In the genomic region with DNA sequence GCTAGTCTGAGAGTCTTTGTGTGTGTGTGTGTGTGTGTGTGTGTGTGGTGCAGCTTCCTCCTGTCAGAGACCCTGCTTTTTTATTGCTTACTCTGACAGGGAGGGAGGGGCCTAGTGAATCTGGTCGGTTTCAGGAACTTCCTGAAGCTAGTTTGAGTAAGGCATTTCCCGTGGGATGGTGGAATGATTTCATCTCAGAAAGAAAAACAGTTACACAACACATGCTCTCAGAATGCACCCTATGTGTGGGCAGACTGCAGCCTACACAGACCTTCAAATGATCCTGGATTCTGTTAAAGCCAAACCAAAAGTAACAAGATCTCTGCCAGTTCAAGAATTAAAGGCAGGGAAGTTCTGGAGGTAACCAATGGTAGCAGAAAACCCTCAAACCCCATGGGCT, we compare ENCODE assay signal across 22 mouse cellular contexts. TPM values are rescaled to one million over a fixed set of nuclear protein-coding genes. Genes with fewer than 3 reads are reported as not detected.
A peak's percentile ranks its signal among the peaks of the same experiment; 100 is the strongest.
DNase-seq lines count a peak whose midpoint lies in the region; TF ChIP-seq lines count a peak whose summit lies in the region.
"Had no signal": no experiment of that assay in that cellular context is flagged by ENCODE, and none has a peak within 500 bp of the region (broad histone marks: within the 10 kb centered on the region; RNA-seq: fewer than 3 reads in every experiment).

No protein-coding gene starts in this region.

- TF ChIP-seq POLR2A in small intestine, adult 2 months (IDR thresholded peaks at IDR 0.05; ENCODE audit: low read depth, low read length) = no peak

- peaks cover 15% of the 10 kb centered on the region; the same call in 1 of the 2 replicates for H3K4me1 ChIP-seq in small intestine, adult 2 months (ENCODE audit: control insufficient read depth, insufficient read depth, insufficient read length, low read length)
- H3K4me1 ChIP-seq: embryonic facial prominence, embryonic 15.5 days; forebrain, embryonic 15.5 days; heart, embryonic 13.5 days; hindbrain, embryonic 15.5 days had no signal

- TF ChIP-seq CTCF in small intestine, adult 2 months (IDR thresholded peaks at IDR 0.05; ENCODE audit: extremely low read depth, insufficient read length, insufficient replicate concordance, low read depth, low read length) = no peak

- no peaks in the 10 kb centered on the region for H3K36me3 ChIP-seq in small intestine, adult 2 months (ENCODE audit: control insufficient read depth, insufficient read depth, low read length)
- H3K36me3 ChIP-seq: embryonic facial prominence, embryonic 15.5 days; forebrain, embryonic 15.5 days; G1E; heart, embryonic 13.5 days; hindbrain, embryonic 15.5 days had no signal

- H3K27ac ChIP-seq in small intestine, adult 2 months (ENCODE audit: insufficient read depth, low read depth, low read length) = peak overlapping the region; percentile 50; the same call in 1 of the 2 replicates
- H3K27ac ChIP-seq: embryonic facial prominence, embryonic 15.5 days; forebrain, embryonic 15.5 days; gastrocnemius, adult 2 months; heart, embryonic 13.5 days; hindbrain, embryonic 15.5 days had no signal

- no peak overlapping the region for H3K4me3 ChIP-seq in small intestine, adult 2 months (ENCODE audit: low read depth, low read length)
- H3K4me3 ChIP-seq: embryonic facial prominence, embryonic 15.5 days; erythroblast, embryonic 14.5 days; forebrain, embryonic 15.5 days; gastrocnemius, adult 2 months; heart, embryonic 13.5 days; hindbrain, embryonic 15.5 days had no signal

- H3K27me3 ChIP-seq in small intestine, adult 2 months (ENCODE audit: control insufficient read depth, insufficient read depth, low read length) = no peaks in the 10 kb centered on the region
- H3K27me3 ChIP-seq: embryonic facial prominence, embryonic 15.5 days; forebrain, embryonic 15.5 days; heart, embryonic 13.5 days; hindbrain, embryonic 15.5 days had no signal

- WGBS in small intestine, adult 2 months = 63% methylated on average over 2 of the region's 2 CpGs

- peak; percentile 20 for DNase-seq in right cerebral cortex, adult 18-20 months
- no peak for DNase-seq in right cerebral cortex, postnatal 25 days
- peak; percentile 19 for DNase-seq in ZHBTc4 (ENCODE audit: low read depth, low spot score)
- DNase-seq in induced T-regulatory cell, adult 2 months (ENCODE audit: low read depth) = peak; percentile 34
- DNase-seq in cerebellum, postnatal 25 days = no peak
- DNase-seq in urinary bladder, postnatal 4 days (ENCODE audit: low spot score in 2 of 2) = no peak
- no peak for DNase-seq in adrenal gland, adult 2 months
- DNase-seq: adrenal gland, postnatal 10 days; cerebellum, adult 18-20 months; cerebellum, adult 9-11 months; embryo, embryonic 11 days; gastrocnemius, adult 2 months; gastrocnemius, postnatal 36 days; heart, postnatal 36 days; kidney, adult 8-10 months had no signal

RNA-seq across cellular contexts. Expression of a gene that starts 46.1 kb away (rescaled TPM):
- polyA plus RNA-seq in small intestine, adult 2 months (2012; rRNA removed) = 6.8 and 9.7 TPM in 2 replicates
- total RNA-seq in adrenal gland, adult 2 months (2021) = 10 to 100 TPM; 14.9 to 16.4 TPM
- 22.8 and 32.0 TPM in 2 replicates for polyA plus RNA-seq in adrenal gland, adult 2 months (2012; rRNA removed)
- polyA plus RNA-seq: G1E had no signal

RNA-seq across cellular contexts. Expression of a gene that starts 54.4 kb away (rescaled TPM):
- polyA plus RNA-seq in small intestine, adult 2 months (2012; rRNA removed) = 56.4 and 63.8 TPM in 2 replicates
- total RNA-seq in adrenal gland, adult 2 months (2021) = 100 to 1,000 TPM; 266 to 267 TPM
- polyA plus RNA-seq in adrenal gland, adult 2 months (2012; rRNA removed) = 741 and 784 TPM in 2 replicates

Comparison
In these comparisons a context has a peak if more than half of its experiments do, and no peak if none do; other contexts are left out.
1. DNase-seq: peak in right cerebral cortex, adult 18-20 months (single experiment), ZHBTc4 (single experiment) and induced T-regulatory cell, adult 2 months (single experiment); none in right cerebral cortex, postnatal 25 days (single experiment), cerebellum, postnatal 25 days (0 of 2), urinary bladder, postnatal 4 days (0 of 2) and adrenal gland, adult 2 months (single experiment).
2. RNA of a gene that starts 54.4 kb away (polyA plus RNA-seq): 741 to 784 TPM in adrenal gland, adult 2 months; 56.4 to 63.8 TPM in small intestine, adult 2 months; every median in the first group is over 10 times any median in the second.